Mouse (Mus musculus): Measurements from ENCODE around the gene Snd1. TPM values are rescaled to one million over a fixed set of nuclear protein-coding genes. Genes with fewer than 3 reads are reported as not detected.
A peak's percentile ranks its signal among the peaks of the same experiment; 100 is the strongest.

Snd1 gene
- total RNA-seq, 2 experiments from 2014 or later: 113 to 115 TPM

DNA sequence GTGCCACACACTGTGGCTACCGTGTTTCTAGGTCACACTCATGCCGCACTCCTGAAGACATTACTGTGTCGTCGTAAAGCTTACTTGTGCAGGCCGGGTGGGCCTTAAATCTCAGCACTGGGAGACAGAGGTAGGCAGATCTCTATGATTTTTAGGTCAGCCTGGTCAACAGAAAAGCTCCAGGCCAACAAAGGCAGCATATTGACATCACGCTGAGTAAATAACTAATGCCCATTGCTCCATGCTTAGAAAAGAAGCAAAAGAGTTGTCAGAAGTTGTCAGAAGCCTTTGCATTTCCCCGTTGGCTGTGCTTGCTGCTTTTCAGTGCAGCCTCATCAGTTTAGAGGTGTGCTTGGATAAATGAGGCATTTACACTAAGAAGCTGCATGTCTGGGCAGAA lies 261.7 kb downstream of the Snd1 start:
- no peak for DNase-seq (ENCODE audit: extremely low spot score in 1 of 2, low spot score in 1 of 2)

DNA sequence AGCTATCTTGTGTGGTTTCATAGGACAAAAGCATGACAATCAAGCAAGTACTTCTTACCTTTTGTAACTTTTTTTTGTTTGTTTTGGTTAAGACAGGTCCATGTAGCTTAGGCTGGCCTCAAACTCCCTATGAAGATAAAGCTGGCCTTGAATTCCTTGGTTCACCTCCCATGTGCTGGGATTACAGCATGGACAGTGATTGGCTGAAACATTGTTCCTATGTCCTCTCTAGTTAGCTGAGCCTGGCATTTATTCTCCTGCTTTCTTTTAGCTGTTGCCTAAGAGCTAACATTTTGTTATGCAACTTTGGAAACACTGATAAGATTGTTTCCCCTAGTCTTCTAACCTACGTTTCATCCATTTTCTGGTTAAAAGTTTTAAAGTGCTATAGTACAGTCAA lies 262.7 kb downstream of the Snd1 start:
- no peak for DNase-seq (ENCODE audit: extremely low spot score in 1 of 2, low spot score in 1 of 2)

GRCm38 (mm10) chr6:28743586-28743985 lies 268.6 kb downstream of the Snd1 start:
- DNase-seq (ENCODE audit: extremely low spot score in 1 of 2, low spot score in 1 of 2): no peak

DNA sequence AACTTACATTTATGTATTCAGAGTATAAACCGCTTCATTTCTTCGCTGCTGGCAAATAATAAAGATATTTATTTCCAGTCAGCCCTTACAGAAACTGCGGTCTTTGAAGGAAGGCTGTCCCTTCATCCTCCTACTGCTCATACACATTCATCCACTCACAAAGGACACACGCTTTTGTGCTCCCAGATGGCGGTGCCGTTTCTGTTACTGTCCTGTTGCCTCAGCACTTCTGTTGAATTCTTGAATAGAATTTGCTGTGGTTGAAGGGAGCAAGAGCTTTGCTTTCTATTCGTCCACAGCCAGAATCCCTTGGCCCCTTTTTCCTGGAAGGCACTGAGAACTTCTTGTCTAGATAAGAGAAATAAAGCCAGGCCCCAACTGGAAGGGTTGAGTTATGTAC lies 270.9 kb downstream of the Snd1 start:
- no peak for DNase-seq (ENCODE audit: extremely low spot score in 1 of 2, low spot score in 1 of 2)

DNA sequence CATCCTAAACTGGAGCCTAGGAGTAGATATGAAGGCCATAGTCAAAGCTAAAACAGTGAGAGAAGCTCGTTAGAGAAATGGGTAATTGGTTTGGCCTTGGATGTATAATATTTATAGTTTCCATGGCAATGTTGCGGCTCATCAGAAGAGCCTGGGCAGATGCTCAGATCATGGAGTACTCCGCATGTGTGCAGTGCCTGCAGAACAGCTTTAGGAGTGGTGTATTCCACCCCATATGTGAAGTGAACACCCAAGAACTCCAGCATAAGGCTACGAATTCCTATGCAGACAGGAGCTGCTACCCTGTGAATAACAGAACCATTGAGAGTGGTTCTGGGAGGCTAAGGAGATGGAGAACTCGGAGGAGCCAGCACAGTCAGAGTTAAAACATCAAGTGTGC lies 272.1 kb downstream of the Snd1 start:
- no peak for DNase-seq (ENCODE audit: extremely low spot score in 1 of 2, low spot score in 1 of 2)

- no peak for DNase-seq (ENCODE audit: extremely low spot score in 1 of 2, low spot score in 1 of 2)
Observed at GRCm38 (mm10) chr6:28747931-28748670, 273.2 kb downstream of the Snd1 start.

DNA sequence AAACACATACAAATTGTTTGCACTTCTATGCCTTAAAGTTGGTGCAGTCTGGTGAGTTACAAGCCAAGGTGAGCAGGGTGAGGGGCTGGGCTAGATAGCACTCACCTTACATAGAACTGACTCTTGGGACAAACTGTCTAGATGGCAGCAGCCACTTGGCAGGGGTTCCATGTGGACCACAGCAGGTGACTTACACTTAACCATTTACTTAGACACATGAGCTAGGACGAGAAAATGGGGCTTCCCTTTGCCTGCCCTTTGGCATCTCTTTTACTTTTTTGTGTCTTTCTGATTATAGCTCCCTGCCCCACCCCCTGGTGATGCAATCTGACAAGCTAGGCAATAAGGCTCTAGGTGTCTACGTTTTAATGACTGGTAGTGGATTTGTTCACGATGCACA lies 274.3 kb downstream of the Snd1 start:
- no peak for DNase-seq (ENCODE audit: extremely low spot score in 1 of 2, low spot score in 1 of 2)

- no peak for DNase-seq (ENCODE audit: extremely low spot score in 1 of 2, low spot score in 1 of 2)
Observed at GRCm38 (mm10) chr6:28751186-28751585, 276.2 kb downstream of the Snd1 start.

DNA sequence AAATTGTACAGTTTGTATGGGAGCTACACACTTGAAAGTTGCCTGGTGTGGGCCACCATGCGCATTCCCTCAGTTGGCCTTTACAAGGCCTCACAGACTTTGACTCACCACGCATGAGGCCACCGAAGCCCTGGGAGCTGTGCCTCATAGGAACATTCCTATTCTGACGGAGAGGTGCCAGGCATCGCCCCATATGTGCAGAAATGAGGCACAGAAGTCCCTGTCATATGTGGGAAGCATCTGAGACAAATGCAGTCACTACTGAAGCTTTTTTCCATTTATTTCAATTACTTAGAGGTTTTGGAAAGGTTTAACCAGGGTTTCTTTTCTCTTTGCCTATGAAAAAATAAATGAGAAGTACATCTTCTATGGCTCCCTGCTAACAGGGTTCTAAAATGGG lies 278.3 kb downstream of the Snd1 start:
- DNase-seq (ENCODE audit: extremely low spot score in 1 of 2, low spot score in 1 of 2): peak in 1 of 2 experiments; percentile 38

- DNase-seq (ENCODE audit: extremely low spot score in 1 of 2, low spot score in 1 of 2): no peak
Observed at GRCm38 (mm10) chr6:28753681-28754080, 278.7 kb downstream of the Snd1 start.

GRCm38 (mm10) chr6:28754127-28754898 lies 279.4 kb downstream of the Snd1 start:
- no peak for DNase-seq (ENCODE audit: extremely low spot score in 1 of 2, low spot score in 1 of 2)

DNA sequence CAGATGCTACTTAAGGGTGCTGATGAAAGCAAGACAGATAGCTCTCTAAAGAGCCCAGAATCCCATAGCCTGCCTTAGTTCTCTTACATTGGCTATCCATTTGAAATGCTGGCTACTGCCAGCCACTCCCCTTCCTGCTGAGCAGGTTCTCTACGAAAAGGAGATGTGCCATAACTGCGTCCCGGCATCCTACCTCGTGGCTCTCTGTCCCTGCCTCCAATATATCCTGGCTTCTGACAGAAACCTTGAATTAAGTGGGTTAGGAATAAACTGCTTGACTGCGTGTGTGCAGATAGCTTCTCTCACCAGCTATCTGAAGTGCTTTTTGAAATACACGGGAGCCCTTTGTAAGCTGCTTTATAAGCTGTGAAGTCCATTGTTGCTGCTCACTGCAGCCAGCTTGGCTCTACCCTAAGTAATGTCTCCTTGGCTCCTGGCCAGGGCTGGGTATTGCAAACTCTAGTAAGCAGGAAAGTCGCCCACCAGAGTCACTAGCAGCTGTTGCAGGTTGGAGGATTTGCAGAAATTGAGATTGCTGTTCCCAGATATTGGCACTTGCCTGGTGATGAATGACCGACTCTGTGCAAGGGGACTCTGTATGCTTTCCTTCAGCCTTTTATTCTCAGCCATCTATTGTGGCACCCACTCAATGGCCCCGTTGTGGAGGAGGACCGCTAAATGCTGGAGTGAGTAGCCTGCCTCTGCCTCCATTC lies 281.5 kb downstream of the Snd1 start:
- peak; percentile 45 to 63 for DNase-seq (ENCODE audit: extremely low spot score in 1 of 2, low spot score in 1 of 2)

DNA sequence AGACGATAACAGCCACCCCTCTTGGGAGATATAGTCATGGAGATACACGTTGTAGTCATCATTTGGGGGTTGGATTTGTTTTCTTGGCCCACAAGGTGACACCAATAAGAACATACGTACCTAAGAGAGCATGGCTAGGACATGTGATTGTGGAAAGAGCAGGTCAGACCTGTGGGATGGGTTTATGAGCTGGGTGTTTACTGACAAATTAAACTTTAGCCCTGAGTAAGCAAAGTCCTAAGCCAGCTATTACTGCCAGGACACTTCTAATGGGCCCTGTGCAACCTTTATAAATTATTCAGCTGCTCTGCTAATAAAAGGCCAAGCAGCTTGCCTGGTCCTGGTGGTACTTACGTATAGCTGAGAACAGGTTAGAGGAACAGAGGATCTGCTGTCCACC lies 283.4 kb downstream of the Snd1 start:
- no peak for DNase-seq (ENCODE audit: extremely low spot score in 1 of 2, low spot score in 1 of 2)

GRCm38 (mm10) chr6:28761728-28762127 lies 286.8 kb downstream of the Snd1 start:
- no peak for DNase-seq (ENCODE audit: extremely low spot score in 1 of 2, low spot score in 1 of 2)

GRCm38 (mm10) chr6:28762132-28762775 lies 287.3 kb downstream of the Snd1 start:
- no peak for DNase-seq (ENCODE audit: extremely low spot score in 1 of 2, low spot score in 1 of 2)

- no peak for DNase-seq (ENCODE audit: extremely low spot score in 1 of 2, low spot score in 1 of 2)
Observed at GRCm38 (mm10) chr6:28766622-28767021, 291.7 kb downstream of the Snd1 start.

DNA sequence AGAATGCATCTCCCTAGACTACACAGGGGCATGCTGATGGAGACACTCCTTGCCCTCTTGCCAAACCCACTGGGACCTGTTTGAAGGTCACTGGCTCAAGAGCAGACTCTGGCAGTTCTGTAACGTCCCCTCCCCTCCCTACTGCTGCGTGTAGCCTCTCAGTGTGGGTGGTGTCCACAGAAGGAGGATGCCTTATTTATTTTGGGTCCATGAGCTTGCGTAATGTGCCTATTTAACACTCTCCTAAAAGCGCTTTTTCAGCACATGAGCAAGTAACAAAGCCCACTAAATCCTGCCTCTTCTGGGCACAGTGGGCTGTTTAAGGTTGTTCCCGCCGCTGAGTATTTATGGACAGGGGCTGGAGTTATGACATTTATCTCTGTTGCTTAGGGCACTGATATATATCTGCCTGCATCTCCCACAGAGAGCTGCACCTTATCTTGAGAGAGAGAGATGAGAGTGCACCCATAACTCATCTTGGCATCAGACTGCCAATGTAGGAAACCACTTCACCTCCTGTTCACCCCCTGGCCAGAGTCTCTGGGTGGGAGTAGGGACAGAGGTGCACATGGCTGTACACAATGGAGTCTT lies 293.0 kb downstream of the Snd1 start:
- DNase-seq (ENCODE audit: extremely low spot score in 1 of 2, low spot score in 1 of 2): no peak

DNA sequence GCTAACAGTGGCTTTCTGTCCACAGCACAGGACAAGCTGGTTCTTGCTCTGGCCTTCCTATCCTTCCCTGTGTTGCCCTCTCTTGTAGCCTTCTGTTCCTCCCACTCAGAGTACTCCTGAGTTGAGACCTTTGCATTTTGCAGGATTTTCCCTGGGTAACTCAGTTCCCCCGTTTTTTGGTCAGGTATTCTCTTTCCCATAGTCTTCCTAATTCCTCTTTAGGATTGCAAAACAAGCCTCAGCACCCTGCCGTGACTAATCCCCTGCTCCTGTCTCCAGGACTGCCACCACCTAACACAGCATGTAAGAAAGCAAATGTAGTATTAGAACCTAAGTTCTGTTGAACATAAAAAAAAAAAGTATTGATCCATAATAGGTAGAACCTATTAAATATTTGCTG lies 296.4 kb downstream of the Snd1 start:
- DNase-seq (ENCODE audit: extremely low spot score in 1 of 2, low spot score in 1 of 2): no peak

- no peak for DNase-seq (ENCODE audit: extremely low spot score in 1 of 2, low spot score in 1 of 2)
Observed at GRCm38 (mm10) chr6:28781696-28782095, 306.8 kb downstream of the Snd1 start.

GRCm38 (mm10) chr6:28783082-28783647 lies 308.2 kb downstream of the Snd1 start:
- DNase-seq (ENCODE audit: extremely low spot score in 1 of 2, low spot score in 1 of 2): no peak

All from layer of hippocampus, postnatal 25 days (tissue).